Mouse (Mus musculus) heart, embryonic 10.5 days (tissue): ENCODE measurements around the gene Cadm2. TPM values are rescaled to one million over a fixed set of nuclear protein-coding genes. Genes with fewer than 3 reads are reported as not detected.

ENCODE experiments used
- DNase-seq: peaks from one replicate; pipeline ENCODE4 v3.0.0-alpha.2; 2017; ENCODE audit warnings: low spot score
- H3K27ac ChIP-seq: fragments of 300-500 bp; sonication (generic); 2 replicates; pipeline ENCODE4 v1.5.1; 2016; ENCODE audit warnings: mild to moderate bottlenecking
- H3K27me3 ChIP-seq: fragments of 300-500 bp; sonication (generic); 2 replicates; pipeline ENCODE4 v1.6.1; 2016; ENCODE audit warnings: mild to moderate bottlenecking; ENCODE audit not compliant: poor library complexity, insufficient read depth, severe bottlenecking
- H3K36me3 ChIP-seq: fragments of 300-500 bp; sonication (generic); 2 replicates; pipeline ENCODE4 v1.6.1; 2016; ENCODE audit warnings: mild to moderate bottlenecking, moderate library complexity
- H3K4me1 ChIP-seq: fragments of 300-500 bp; sonication (generic); 2 replicates; pipeline ENCODE4 v1.6.1; 2016; ENCODE audit warnings: mild to moderate bottlenecking
- H3K4me3 ChIP-seq: fragments of 300-500 bp; sonication (generic); 2 replicates; pipeline ENCODE4 v1.5.1; 2016; ENCODE audit warnings: mild to moderate bottlenecking, moderate library complexity
- H3K9me3 ChIP-seq: fragments of 300-500 bp; sonication (generic); 2 replicates; pipeline ENCODE4 v1.6.1; 2016; ENCODE audit warnings: mild to moderate bottlenecking, moderate library complexity
- WGBS: fragments of 180-500 bp; shearing (Covaris S2); methylation state at CpG from one replicate; pipeline ENCODE4 v1.1.7; 2016; 5-methylcytosine and 5-hydroxymethylcytosine counted together
- polyA plus RNA-seq: library from polyadenylated mRNA; unstranded; fragments of >200 nt; fragmentation: Nextera tagmentation; extraction: Ambion mirVana; gene quantifications from 2 replicates; pipeline ENCODE4 v1.2.1, GENCODE M21; 2016

The Cadm2 gene
- polyA plus RNA-seq, 1 experiment from 2014 or later: 0.33 TPM

GRCm38 (mm10) chr16:66677241-66677640, 943.5 kb downstream of the Cadm2 start:
- Histone ChIP-seq H3K4me3 (no peak overlapping the region), H3K9me3 (no peaks in the 10 kb centered on the region), H3K4me1 (no peaks in the 10 kb centered on the region), H3K27me3 (no peaks in the 10 kb centered on the region), H3K36me3 (no peaks in the 10 kb centered on the region), H3K27ac (no peak overlapping the region)
- no peak for DNase-seq

- 63% methylated on average over 1 of the region's 1 CpGs for WGBS
- H3K4me3 ChIP-seq: no peak overlapping the region
- no peaks in the 10 kb centered on the region for H3K36me3 ChIP-seq
- H3K27me3 ChIP-seq: no peaks in the 10 kb centered on the region
- DNase-seq: no peak
- H3K9me3 ChIP-seq: no peaks in the 10 kb centered on the region
- no peak overlapping the region for H3K27ac ChIP-seq
- H3K4me1 ChIP-seq: no peaks in the 10 kb centered on the region
These were observed 969.7 kb downstream of the Cadm2 start for GRCm38 (mm10) chr16:66651013-66651362.

DNA sequence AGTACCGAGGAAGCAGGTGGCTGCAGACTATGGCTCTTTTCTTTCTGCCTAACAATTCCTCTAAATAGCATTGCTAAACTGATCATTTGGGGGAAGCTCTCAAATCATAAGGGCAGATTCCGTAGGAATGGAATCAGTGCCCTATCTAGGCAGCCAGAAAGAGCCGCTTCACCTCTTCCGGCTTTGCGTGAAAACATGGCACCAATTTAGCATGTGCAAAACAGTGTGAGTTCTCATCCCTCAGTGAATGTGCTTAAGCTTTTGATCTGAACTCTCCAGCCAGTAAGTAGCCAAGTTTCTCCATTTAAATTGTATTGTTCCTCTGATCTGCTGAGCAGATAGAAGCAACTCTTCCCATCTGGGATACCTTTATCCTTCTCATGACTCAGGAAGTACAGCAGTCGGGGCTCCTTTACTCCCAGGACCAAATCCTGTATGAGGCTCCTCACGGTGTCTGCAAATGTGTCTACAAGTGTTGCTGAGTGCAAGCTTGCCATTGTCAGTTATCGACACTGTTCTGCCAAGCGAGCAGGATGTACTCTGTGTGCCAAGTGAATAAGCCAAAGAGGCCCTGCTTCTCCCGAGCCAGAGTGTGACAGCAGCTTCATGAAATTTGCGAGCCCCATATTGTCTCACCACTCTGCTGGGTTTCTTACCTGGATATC, 970.2 kb downstream of the Cadm2 start:
- WGBS: 88% methylated on average over 11 of the region's 11 CpGs
- H3K36me3 ChIP-seq: no peaks in the 10 kb centered on the region
- no peak for DNase-seq

GRCm38 (mm10) chr16:66647798-66648197, 972.9 kb downstream of the Cadm2 start:
- DNase-seq: no peak
- Histone ChIP-seq H3K27ac (no peak overlapping the region), H3K4me1 (no peaks in the 10 kb centered on the region), H3K9me3 (no peaks in the 10 kb centered on the region), H3K36me3 (no peaks in the 10 kb centered on the region), H3K4me3 (no peak overlapping the region), H3K27me3 (no peaks in the 10 kb centered on the region)
- WGBS: 95% methylated on average over 4 of the region's 4 CpGs

More for the DNA sequence above, 970.2 kb downstream of the Cadm2 start:
- Histone ChIP-seq H3K27ac (no peak overlapping the region), H3K4me3 (no peak overlapping the region), H3K9me3 (no peaks in the 10 kb centered on the region), H3K4me1 (no peaks in the 10 kb centered on the region), H3K27me3 (no peaks in the 10 kb centered on the region)

DNA sequence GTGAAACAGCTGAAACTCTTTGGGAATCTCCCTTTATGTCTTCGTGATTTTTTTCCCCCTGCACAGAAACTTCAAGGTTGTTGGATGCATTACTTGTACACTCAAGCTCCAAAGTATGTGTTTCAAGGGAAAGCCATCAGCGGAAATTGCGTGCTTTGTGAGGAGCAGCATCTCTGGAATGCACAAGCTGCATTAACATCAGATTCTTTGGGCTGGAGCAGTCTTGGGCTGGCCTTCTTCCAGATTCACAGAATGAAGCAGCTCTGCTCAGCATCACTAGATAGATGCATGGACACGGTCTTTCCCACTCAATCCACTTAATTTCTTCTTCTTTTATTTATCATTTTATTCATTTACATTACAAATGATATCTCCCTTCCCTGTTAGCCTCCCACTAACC, 977.1 kb downstream of the Cadm2 start:
- 70% methylated on average over 4 of the region's 4 CpGs for WGBS
- no peaks in the 10 kb centered on the region for H3K4me1 ChIP-seq
- H3K36me3 ChIP-seq: no peaks in the 10 kb centered on the region
- no peak overlapping the region for H3K4me3 ChIP-seq
- DNase-seq: no peak
- H3K27me3 ChIP-seq: no peaks in the 10 kb centered on the region
- H3K9me3 ChIP-seq: no peaks in the 10 kb centered on the region
- no peak overlapping the region for H3K27ac ChIP-seq

- Histone ChIP-seq H3K27me3 (no peaks in the 10 kb centered on the region), H3K9me3 (no peaks in the 10 kb centered on the region), H3K36me3 (no peaks in the 10 kb centered on the region), H3K4me3 (no peak overlapping the region), H3K4me1 (no peaks in the 10 kb centered on the region), H3K27ac (no peak overlapping the region)
- DNase-seq: no peak
These were observed 993.2 kb downstream of the Cadm2 start for GRCm38 (mm10) chr16:66627527-66627926.

- H3K9me3 ChIP-seq: no peaks in the 10 kb centered on the region
- no peaks in the 10 kb centered on the region for H3K27me3 ChIP-seq
- no peaks in the 10 kb centered on the region for H3K4me1 ChIP-seq
- H3K27ac ChIP-seq: no peak overlapping the region
- no peak for DNase-seq
- no peak overlapping the region for H3K4me3 ChIP-seq
- WGBS: 49% methylated on average over 1 of the region's 1 CpGs
- no peaks in the 10 kb centered on the region for H3K36me3 ChIP-seq
These were observed 998.3 kb downstream of the Cadm2 start for GRCm38 (mm10) chr16:66622423-66622822.

DNA sequence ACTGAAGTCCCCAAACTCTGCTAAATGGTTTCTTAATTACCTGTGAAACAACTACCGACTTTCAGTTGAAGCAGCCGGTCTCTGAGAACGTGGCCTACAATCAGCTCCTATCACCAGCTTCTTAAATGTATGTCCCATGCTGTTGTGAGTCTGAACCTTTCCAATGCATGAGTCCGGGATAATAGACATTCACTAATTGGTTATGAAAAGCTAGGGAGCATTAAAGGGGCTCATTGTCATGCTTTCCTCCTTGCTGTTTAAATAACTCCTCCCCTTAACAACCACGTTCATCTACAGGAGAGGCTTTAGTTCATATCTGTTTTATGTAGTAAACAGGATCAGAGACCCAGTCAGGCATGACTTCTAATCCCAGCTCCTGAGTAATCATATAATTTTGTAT, 1008.1 kb downstream of the Cadm2 start:
- Histone ChIP-seq H3K4me1 (no peaks in the 10 kb centered on the region), H3K27ac (no peak overlapping the region), H3K27me3 (no peaks in the 10 kb centered on the region), H3K9me3 (no peaks in the 10 kb centered on the region), H3K36me3 (no peaks in the 10 kb centered on the region), H3K4me3 (no peak overlapping the region)
- 86% methylated on average over 5 of the region's 5 CpGs for WGBS
- no peak for DNase-seq
